ENCODE assay signal across 8 mouse cellular contexts in genomic region chr7:97737638-97738456, GRCm38 (mm10). TPM values are rescaled to one million over a fixed set of nuclear protein-coding genes. Genes with fewer than 3 reads are reported as not detected.
A peak's percentile ranks its signal among the peaks of the same experiment; 100 is the strongest.
DNase-seq lines count a peak whose midpoint lies in the region; ATAC-seq and TF ChIP-seq lines count a peak whose summit lies in the region.

Aqp11 (minus strand) TSS chr7:97738289.

- peak within 1 kb of the TSS; percentile 65 for H3K9ac ChIP-seq in hindbrain, postnatal 0 days (replicated peaks; ENCODE audit: low read length)

- peak within 1 kb of the TSS; percentile 98 for H3K4me2 ChIP-seq in hindbrain, postnatal 0 days (ENCODE audit: low read depth, low read length)

- 1% methylated on average over 49 of the region's 64 CpGs for WGBS in hindbrain, postnatal 0 days

- H3K4me1 ChIP-seq in hindbrain, postnatal 0 days (ENCODE audit: insufficient read depth, low read length), result peaks cover 2% of the 10 kb centered on the region; the same call in 1 of the 2 replicates
- peaks cover 67% of the 10 kb centered on the region for H3K4me1 ChIP-seq in megakaryocyte, embryonic 14.5 days

- ATAC-seq in common myeloid progenitor, adult 5-6 weeks (replicated peaks; ENCODE audit: low read depth, poor library complexity, severe bottlenecking), result peak; percentile 77
- ATAC-seq in hindbrain, postnatal 0 days, result peak; percentile 93

- H3K9me3 ChIP-seq in hindbrain, postnatal 0 days (ENCODE audit: low read length), result no peaks in the 10 kb centered on the region
- H3K9me3 ChIP-seq in megakaryocyte, embryonic 14.5 days, result no peaks in the 10 kb centered on the region

- H3K36me3 ChIP-seq in hindbrain, postnatal 0 days (ENCODE audit: insufficient read depth, low read length), result no peaks in the 10 kb centered on the region
- no peaks in the 10 kb centered on the region for H3K36me3 ChIP-seq in megakaryocyte, embryonic 14.5 days (replicated peaks; ENCODE audit: low read length)

- DNase-seq in adipocyte (ENCODE audit: low spot score), result peak; percentile 55
- peak; percentile 77 for DNase-seq in gastrocnemius, adult 8-10 months (ENCODE audit: low spot score in 2 of 2)
- peak; percentile 87 for DNase-seq in hindbrain, postnatal 0 days (ENCODE audit: low spot score)
- peak; percentile 45 to 75 for DNase-seq in left cerebral cortex, adult 8-10 months (ENCODE audit: low spot score in 2 of 2)
- DNase-seq in right cerebral cortex, postnatal 10 days (ENCODE audit: low spot score in 2 of 2), result peak; percentile 77 to 81
- peak; percentile 73 for DNase-seq in urinary bladder, postnatal 25 days (ENCODE audit: low spot score)

- H3K4me3 ChIP-seq in hindbrain, postnatal 0 days (ENCODE audit: low read length), result peak within 1 kb of the TSS; percentile 75
- peak within 1 kb of the TSS; percentile 99 for H3K4me3 ChIP-seq in megakaryocyte, embryonic 14.5 days (replicated peaks)

- H3K27ac ChIP-seq in hindbrain, postnatal 0 days, result peak within 1 kb of the TSS; percentile 42

- no peak for TF ChIP-seq CTCF in hindbrain, postnatal 0 days (IDR thresholded peaks at IDR 0.05; ENCODE audit: low read depth)

- H3K27me3 ChIP-seq in hindbrain, postnatal 0 days (ENCODE audit: insufficient read depth, low read length), result no peaks in the 10 kb centered on the region
- H3K27me3 ChIP-seq in megakaryocyte, embryonic 14.5 days (replicated peaks), result peaks cover 3% of the 10 kb centered on the region

RNA-seq across cellular contexts. Expression of gene Aqp11, which starts in this region (rescaled TPM):
- 5.2 and 14.0 TPM in 2 replicates for total RNA-seq in common myeloid progenitor, adult 5-6 weeks (2017)
- 1 to 10 TPM in 1 of 4 experiments, under 1 TPM in 3; 0.58 to 1.1 (median 0.70) TPM for total RNA-seq in gastrocnemius, adult 8-10 months (2022)
- 15.0 and 16.0 TPM in 2 replicates for total RNA-seq in hindbrain, postnatal 0 days (2014; rRNA removed)
- 29.4 and 29.5 TPM in 2 replicates for polyA plus RNA-seq in hindbrain, postnatal 0 days (2015; fragmentation: Nextera tagmentation; extraction: Ambion mirVana)
- 10 to 100 TPM; 20.7 to 24.7 (median 22.6) TPM for total RNA-seq in left cerebral cortex, adult 8-10 months (2022)
- 0.54 TPM in 1 of 2 replicates, not detected in the other for polyA plus RNA-seq in megakaryocyte, embryonic 14.5 days (2012; ENCODE audit: insufficient read depth, low replicate concordance)

Comparison
In these comparisons a context has a peak if more than half of its experiments do, and no peak if none do; other contexts are left out.
1. Peak in every context shown above with its lines: DNase-seq, ATAC-seq, H3K4me3 ChIP-seq and H3K27ac ChIP-seq.
2. RNA of gene Aqp11 (polyA plus RNA-seq): 29.4 to 29.5 TPM in hindbrain, postnatal 0 days; 0.54 TPM in megakaryocyte, embryonic 14.5 days; every median in the first group is over 10 times any median in the second.